Mouse (Mus musculus) layer of hippocampus, postnatal 25 days (tissue): Measurements from ENCODE around the gene Faf1. TPM values are rescaled to one million over a fixed set of nuclear protein-coding genes. Genes with fewer than 3 reads are reported as not detected.

ENCODE experiments used
- DNase-seq, 2 experiments: peaks; one replicate each; pipeline ENCODE4 v3.0.0; 2022; ENCODE audit warnings: mixed read lengths in 2 of 2, low spot score in 1 of 2; ENCODE audit errors: extremely low spot score in 1 of 2
- total RNA-seq, 2 experiments: library from RNA; stranded (reverse); gene quantifications; 2 replicates each; pipeline ENCODE4 v1.2.3; 2021

The Faf1 gene
- total RNA-seq, 2 experiments from 2014 or later, result 24.0 to 26.8 TPM

DNA sequence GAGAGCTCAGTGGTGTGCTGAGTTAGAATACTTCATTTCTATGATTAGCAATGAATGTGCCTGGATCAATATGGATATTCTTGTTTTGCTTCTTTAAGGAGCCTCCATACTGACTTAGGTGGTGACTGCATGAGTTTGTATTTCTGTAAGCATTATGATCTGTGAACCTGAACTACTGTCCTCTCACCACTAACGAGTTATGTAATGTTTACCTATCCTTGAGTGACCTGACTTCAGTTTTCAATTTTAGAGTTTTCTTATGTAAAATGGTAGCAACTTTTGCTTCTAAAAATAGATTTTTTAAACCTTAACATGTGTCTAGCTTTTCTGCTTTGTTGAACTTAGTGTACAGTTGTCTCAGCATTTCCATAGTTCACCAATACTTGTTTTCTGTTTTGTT lies 92.7 kb downstream of the Faf1 start:
- DNase-seq, result no peak

DNA sequence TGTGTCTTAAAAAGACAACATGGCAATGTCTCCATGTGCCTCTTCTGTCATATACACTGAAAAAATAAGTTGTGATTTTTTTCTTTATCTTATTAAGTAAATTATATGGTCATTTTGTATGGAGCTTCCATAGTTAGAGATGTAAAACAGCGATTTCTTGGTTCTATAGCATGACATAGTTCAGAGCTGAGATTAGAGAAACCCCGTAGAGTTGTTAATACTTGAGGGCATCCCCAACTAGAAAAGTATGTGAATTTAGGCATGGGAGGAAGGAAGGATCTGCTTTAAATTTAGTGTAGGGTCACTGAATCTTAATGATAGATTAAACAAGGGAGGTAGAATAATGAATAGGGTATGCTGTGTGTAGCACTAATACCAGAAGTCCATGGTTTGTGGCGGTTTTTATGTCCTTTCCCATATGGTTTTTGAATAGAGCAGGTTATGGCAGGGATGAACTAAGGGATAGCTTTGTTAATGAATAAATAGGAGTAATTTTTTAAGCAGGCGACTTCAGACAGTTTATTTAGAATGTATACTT lies 106.3 kb downstream of the Faf1 start:
- DNase-seq, result no peak

DNA sequence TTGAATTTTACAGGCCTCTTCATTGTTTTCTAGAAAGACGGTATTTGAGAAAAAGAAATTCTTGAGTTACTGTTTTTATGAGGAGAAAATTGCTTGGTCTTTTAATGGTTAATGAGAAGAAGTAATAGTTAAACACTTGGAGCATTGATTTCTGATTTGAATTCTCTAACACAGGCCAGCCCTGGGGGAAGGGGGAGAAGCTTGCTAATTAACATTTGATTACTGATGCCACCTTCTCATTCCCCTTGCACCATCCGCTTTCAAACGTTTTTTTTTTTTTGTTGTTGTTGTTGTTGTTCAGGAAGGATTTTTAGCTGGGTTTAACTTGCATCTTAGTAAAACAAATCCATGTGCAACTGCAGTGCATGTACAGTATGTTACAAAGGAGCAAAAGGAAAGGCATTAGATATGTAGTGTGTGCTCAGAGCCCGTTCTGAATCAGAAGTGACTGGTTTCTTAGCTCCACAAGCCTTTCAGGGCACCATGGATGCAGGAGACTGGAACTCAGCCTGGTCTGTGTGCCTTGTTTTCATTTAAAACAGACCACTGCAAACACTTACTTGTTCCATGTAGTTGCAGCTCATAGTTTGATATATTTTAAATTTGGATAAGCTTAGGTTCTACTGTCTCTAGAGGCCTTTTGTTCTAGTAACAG lies 113.1 kb downstream of the Faf1 start:
- DNase-seq, result no peak

DNA sequence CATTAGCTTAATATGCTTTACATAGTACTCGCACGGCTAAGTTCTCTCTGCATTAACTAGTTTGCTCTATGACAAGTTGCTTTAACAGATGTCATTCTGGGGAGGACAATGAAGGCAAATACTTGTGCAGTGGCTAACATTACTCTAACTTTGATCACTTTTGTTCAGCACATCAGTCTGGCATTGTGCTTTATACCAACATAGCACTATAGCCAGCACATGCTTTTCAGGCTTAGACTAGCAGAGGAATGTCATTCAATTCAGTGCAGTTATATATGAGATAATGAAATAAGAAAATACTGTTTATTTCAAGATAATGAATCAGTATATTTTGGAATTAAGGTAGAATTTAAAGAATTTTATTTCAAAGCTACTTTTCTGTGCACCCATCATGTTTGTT lies 115.9 kb downstream of the Faf1 start:
- no peak for DNase-seq

- no peak for DNase-seq
Observed at GRCm38 (mm10) chr4:109793072-109793471, 116.7 kb downstream of the Faf1 start.

- DNase-seq, result no peak
Observed at GRCm38 (mm10) chr4:109797511-109798182, 121.3 kb downstream of the Faf1 start.

DNA sequence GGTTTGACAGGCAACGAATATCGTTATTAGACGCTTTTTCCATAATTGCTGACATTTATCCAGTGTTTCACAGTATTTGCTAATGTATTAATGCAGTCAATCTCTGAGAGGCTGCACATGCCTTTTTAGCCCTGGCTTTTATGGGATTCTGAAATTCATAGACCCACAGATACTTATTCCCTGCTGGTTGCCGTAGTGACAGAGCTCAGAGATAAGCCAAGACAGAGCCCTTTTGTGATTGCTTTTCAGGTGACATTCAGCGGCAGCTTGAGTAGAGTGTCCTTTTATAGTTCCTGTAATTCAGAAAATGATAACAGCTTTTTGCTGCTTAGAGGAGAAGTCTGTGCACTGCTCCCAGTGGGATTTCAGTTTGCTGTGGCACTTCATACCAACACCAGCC lies 130.0 kb downstream of the Faf1 start:
- DNase-seq, result no peak

DNA sequence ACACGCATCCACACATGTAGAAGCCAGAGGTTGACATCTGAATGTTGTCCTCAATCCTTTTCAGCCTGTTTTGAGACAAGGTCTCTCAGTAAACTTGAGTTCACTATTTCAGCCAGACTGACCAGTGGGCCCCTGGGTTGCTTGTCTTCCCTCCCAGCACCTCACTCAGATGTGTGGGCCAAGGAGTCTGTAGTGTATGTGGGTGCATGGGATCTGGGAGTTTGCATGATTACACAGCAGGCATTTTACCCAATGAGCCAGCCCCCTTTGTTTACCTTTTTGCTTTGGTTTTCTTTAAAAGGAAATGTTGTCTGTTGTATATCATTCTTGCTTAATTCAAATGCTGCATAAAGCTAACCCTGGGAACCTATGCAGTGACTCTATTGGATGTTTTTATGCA lies 138.8 kb downstream of the Faf1 start:
- DNase-seq, result no peak

DNA sequence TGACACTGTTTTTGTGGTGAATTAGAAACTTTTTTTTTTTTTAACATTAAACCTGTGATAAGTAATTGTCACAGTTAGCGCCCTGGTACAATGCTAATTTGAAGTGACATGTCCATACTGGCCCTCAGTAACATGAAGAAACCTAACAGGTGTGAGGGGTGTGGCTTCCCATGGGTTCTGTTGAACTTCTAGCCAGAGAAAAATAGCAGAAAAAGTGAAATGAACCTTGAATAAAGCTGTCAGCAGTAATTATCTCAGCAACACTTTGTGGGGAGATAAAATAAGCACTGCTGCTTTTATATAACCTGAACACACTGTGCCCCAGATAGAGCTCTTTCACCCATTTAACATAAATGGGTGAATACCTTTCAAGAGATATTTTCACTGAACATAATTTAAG lies 139.2 kb downstream of the Faf1 start:
- no peak for DNase-seq

DNA sequence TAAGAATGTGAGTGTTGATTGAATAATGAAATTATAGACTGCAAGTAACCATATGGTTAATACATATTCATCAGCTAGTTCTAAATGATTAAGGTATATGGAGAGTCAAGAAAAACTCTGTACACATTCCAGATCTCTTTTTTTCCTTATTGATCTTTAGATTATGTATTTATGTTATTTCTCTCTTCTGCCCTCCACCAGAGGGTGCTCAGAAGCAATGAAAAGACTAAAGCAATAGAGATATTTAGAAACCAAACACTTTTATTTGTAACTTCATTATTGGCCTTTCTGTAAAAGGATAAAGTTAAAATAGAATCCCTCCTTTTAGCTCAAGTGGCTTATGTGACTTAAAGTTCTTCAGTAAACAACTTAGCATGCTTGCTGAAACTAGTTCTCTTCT lies 143.1 kb downstream of the Faf1 start:
- no peak for DNase-seq

DNA sequence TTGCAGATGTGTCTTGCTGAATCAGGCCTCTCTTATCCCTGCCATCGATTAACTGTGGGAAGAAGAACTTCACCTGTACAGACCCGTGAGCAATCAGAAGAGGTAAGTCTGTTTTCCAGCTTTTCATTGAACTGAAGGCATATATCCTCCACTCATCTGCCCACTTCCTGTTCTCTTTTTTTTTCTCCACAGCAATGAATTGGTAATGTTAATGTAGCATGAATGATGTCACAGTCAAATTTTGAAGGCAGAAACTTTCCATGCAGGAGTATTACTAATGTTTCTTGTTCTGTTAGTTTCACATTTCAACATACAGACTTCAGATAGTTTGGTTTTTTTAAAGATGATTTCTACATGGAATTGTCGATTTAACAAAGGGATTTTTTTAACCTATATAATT lies 153.4 kb downstream of the Faf1 start:
- DNase-seq, result no peak

GRCm38 (mm10) chr4:109857851-109858250 lies 181.5 kb downstream of the Faf1 start:
- no peak for DNase-seq

- no peak for DNase-seq
Observed at GRCm38 (mm10) chr4:109858571-109859392, 182.4 kb downstream of the Faf1 start.

DNA sequence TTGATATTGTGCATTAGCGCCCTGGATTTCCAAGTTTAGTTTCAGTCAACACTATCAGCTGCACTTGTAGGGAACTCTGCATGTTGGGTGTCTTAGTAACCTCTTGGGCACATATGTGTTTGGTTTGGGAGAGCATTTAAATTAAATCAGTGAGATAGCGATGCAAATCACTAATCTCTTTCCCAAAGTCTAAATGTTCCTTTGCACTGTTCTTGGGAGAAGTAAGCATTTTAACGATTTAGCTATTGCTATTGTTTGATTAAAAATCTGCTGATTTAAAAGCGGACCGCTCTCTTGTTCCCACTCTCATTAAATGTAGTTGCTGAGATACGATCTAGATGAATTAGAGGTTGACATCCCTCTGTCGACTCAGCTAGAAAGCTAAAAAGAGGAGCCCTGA lies 183.0 kb downstream of the Faf1 start:
- no peak for DNase-seq

GRCm38 (mm10) chr4:109860256-109860655 lies 183.9 kb downstream of the Faf1 start:
- DNase-seq, result no peak

- no peak for DNase-seq
Observed at GRCm38 (mm10) chr4:109862271-109862670, 185.9 kb downstream of the Faf1 start.

- no peak for DNase-seq
Observed at GRCm38 (mm10) chr4:109863021-109863420, 186.6 kb downstream of the Faf1 start.

DNA sequence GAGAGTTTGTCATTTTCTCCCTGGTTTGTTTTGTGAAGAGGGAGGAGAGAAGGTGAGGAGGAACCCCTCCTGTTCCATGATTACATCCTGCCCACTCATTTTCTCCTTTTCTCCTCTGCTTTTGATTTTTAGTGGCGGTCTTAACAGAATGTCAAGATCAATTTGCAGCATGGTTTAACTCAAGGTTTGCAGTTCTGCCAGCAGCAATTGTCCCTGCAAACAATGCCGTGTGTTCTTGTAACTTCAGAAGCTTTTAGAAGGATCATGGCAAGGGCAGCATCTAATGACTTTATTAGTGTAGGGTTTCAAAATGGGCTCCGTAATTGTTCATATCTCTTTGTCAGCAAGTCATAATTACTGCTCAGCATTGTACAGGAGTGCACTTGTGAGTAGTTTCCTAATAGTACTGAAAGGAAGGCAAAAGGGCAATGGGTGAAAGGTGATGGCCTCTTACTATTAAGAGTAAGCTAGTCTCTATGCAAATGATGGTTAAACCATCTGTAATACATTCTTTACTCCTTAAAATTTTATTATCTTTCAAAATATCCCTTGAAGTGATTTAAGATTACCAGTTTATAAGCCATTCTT lies 192.6 kb downstream of the Faf1 start:
- no peak for DNase-seq

DNA sequence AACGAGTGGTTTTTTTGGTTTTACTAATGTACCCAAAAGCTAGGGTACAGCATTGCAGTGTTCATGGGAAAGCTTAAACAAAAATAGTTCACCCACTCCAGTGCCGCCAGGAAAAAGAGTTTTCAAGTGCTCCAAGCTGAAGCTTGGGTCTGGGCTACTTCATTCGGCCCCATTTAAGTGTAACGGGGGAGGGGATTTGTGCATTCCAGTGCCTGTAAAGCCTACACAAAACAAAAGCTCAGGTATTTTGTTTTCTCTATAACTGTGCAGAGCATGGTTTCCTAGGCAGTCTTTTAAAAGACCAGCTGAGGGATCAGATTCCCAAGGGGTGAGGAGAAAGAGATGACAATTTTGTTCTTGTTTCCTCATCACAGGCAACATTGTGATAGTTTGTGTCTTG lies 207.9 kb downstream of the Faf1 start:
- DNase-seq, result no peak

GRCm38 (mm10) chr4:109887856-109888357 lies 211.5 kb downstream of the Faf1 start:
- no peak for DNase-seq
